Mouse (Mus musculus): ENCODE measurements at regions not wholly inside any gene's neighbourhood (a gene's known extent, or its start where the extent isn't known, plus 50 kb on each side); places are given as distances from the start of the nearest gene placed in this dataset.

GRCm38 (mm10) chr13:72800546-72800945 lies 171.9 kb downstream of the Irx2 start:
- DNase-seq, result no peak
- intact Hi-C loops (cut with DNase I), result no loop called here

- intact Hi-C loops (cut with DNase I), result no loop called here
- no peak for DNase-seq
These were observed 174.8 kb downstream of the Irx2 start for GRCm38 (mm10) chr13:72803374-72803773.

GRCm38 (mm10) chr13:72809226-72809625 lies 180.6 kb downstream of the Irx2 start:
- no peak for DNase-seq
- intact Hi-C loops (cut with DNase I), result no loop called here

- intact Hi-C loops (cut with DNase I), result no loop called here
- no peak for DNase-seq
These were observed 182.0 kb downstream of the Irx2 start for GRCm38 (mm10) chr13:72810626-72811025.

GRCm38 (mm10) chr13:72814616-72815015 lies 186.0 kb downstream of the Irx2 start:
- intact Hi-C loops (cut with DNase I), result no loop called here
- DNase-seq, result no peak

- intact Hi-C loops (cut with DNase I), result no loop called here
- no peak for DNase-seq
These were observed 186.8 kb downstream of the Irx2 start for GRCm38 (mm10) chr13:72815236-72815932.

- intact Hi-C loops (cut with DNase I), result no loop called here
- no peak for DNase-seq
These were observed 187.4 kb downstream of the Irx2 start for GRCm38 (mm10) chr13:72815933-72816553.

- DNase-seq, result no peak
- intact Hi-C loops (cut with DNase I), result no loop called here
These were observed 188.2 kb downstream of the Irx2 start for GRCm38 (mm10) chr13:72816856-72817255.

- no peak for DNase-seq
- intact Hi-C loops (cut with DNase I), result no loop called here
These were observed 188.9 kb downstream of the Irx2 start for GRCm38 (mm10) chr13:72817521-72817920.

GRCm38 (mm10) chr13:72817930-72818329 lies 189.3 kb downstream of the Irx2 start:
- intact Hi-C loops (cut with DNase I), result no loop called here
- DNase-seq, result no peak

GRCm38 (mm10) chr13:72826613-72827012 lies 198.0 kb downstream of the Irx2 start:
- intact Hi-C loops (cut with DNase I), result no loop called here
- no peak for DNase-seq

- intact Hi-C loops (cut with DNase I), result no loop called here
These were observed 200.7 kb downstream of the Irx2 start for GRCm38 (mm10) chr13:72829331-72829730.

GRCm38 (mm10) chr13:72833326-72833725 lies 204.7 kb downstream of the Irx2 start:
- no peak for DNase-seq
- intact Hi-C loops (cut with DNase I), result no loop called here

More at GRCm38 (mm10) chr13:72829331-72829730, 200.7 kb downstream of the Irx2 start:
- no peak for DNase-seq

GRCm38 (mm10) chr13:72837016-72837415 lies 208.4 kb downstream of the Irx2 start:
- intact Hi-C loops (cut with DNase I), result no loop called here
- no peak for DNase-seq

GRCm38 (mm10) chr13:72848097-72848496 lies 219.5 kb downstream of the Irx2 start:
- no peak for DNase-seq
- intact Hi-C loops (cut with DNase I), result no loop called here

GRCm38 (mm10) chr13:72849841-72850240 lies 221.2 kb downstream of the Irx2 start:
- intact Hi-C loops (cut with DNase I), result no loop called here
- no peak for DNase-seq

GRCm38 (mm10) chr13:72852896-72853295 lies 224.3 kb downstream of the Irx2 start:
- DNase-seq, result no peak
- intact Hi-C loops (cut with DNase I), result no loop called here

GRCm38 (mm10) chr13:72875921-72876320 lies 247.3 kb downstream of the Irx2 start:
- DNase-seq, result no peak
- intact Hi-C loops (cut with DNase I), result no loop called here

GRCm38 (mm10) chr13:72894982-72895381 lies 266.4 kb downstream of the Irx2 start:
- intact Hi-C loops (cut with DNase I), result no loop called here
- no peak for DNase-seq

- intact Hi-C loops (cut with DNase I), result no loop called here
- DNase-seq, result peak in 1 of 2 experiments; percentile 1
These were observed 274.0 kb downstream of the Irx2 start for GRCm38 (mm10) chr13:72902576-72902975.

- no peak for DNase-seq
These were observed 290.3 kb downstream of the Irx2 start for GRCm38 (mm10) chr13:72918895-72919294.

GRCm38 (mm10) chr13:72920368-72920767 lies 291.7 kb downstream of the Irx2 start:
- intact Hi-C loops (cut with DNase I), result loop anchor here (10.0 kb wide), 1 partner anchor 1116 kb away; no protein-coding TSS in a partner anchor

More at GRCm38 (mm10) chr13:72918895-72919294, 290.3 kb downstream of the Irx2 start:
- intact Hi-C loops (cut with DNase I), result no loop called here

More at GRCm38 (mm10) chr13:72920368-72920767, 291.7 kb downstream of the Irx2 start:
- DNase-seq, result no peak
